Mouse (Mus musculus): Measurements from ENCODE around the gene Agpat1. TPM values are rescaled to one million over a fixed set of nuclear protein-coding genes. Genes with fewer than 3 reads are reported as not detected.

Gene Agpat1
- polyA plus RNA-seq, 1 experiment from 2014 or later = 122 TPM

DNA sequence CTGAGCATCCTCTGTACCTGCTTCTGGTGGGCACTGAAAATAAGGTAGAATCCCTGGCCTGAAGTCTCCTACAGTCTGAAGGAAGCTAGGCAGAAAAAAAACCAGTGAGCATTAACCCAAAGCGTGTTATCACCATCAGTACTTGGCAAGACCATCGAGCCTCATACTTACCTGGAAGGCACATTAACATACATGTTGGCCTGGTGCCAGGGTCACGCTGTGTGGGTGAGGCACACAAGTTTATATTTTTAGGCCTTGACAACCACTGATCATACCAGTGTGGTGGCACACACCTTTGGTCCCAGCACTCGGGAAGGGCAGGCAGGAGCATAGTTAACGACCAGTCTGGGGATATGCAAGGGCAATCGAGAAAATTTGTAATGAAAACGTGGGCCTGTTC, 3.9 kb downstream of the Agpat1 start:
- H3K4me1 ChIP-seq (ENCODE audit: control insufficient read depth, insufficient read depth, low read depth, low read length) = peaks cover 27% of the 10 kb centered on the region
- WGBS = 85% methylated on average over 7 of the region's 7 CpGs
- no peak overlapping the region for H3K4me3 ChIP-seq (ENCODE audit: low read length)
- peak overlapping the region; percentile 16; the same call in 1 of the 2 replicates for H3K9ac ChIP-seq (ENCODE audit: low read depth, low read length)
- no peaks in the 10 kb centered on the region for H3K9me3 ChIP-seq (ENCODE audit: control insufficient read depth, low read length)
- H3K27me3 ChIP-seq (replicated peaks; ENCODE audit: control insufficient read depth, insufficient read depth, low read length) = no peaks in the 10 kb centered on the region
- H3K36me3 ChIP-seq (ENCODE audit: control insufficient read depth, insufficient read depth, low read length) = peaks cover 20% of the 10 kb centered on the region; the same call in 1 of the 2 replicates
- no peak for ATAC-seq
- H3K4me2 ChIP-seq (ENCODE audit: low read length) = no peak overlapping the region
- H3K27ac ChIP-seq (ENCODE audit: low read depth, low read length) = no peak overlapping the region

DNA sequence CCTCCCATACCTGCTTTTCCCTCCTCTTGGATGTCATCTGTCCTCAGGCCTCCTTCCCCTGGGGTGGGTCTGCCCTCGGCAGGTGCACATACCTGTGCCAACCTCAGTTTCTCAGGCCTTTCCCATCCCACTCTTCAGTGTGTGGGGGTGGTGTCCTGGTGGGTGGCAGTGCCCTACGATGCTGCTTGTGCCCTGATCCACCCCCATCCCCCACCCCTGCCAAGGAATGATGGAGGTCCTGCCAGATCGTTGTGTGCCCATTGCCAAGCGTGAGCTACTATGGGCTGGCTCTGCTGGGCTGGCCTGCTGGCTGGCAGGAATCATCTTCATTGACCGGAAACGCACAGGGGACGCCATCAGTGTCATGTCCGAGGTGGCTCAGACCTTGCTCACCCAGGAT, 7.0 kb downstream of the Agpat1 start:
- 91% methylated on average over 8 of the region's 8 CpGs for WGBS
- H3K4me1 ChIP-seq (ENCODE audit: control insufficient read depth, insufficient read depth, low read depth, low read length) = peaks cover 18% of the 10 kb centered on the region
- H3K4me3 ChIP-seq (ENCODE audit: low read length) = no peak overlapping the region
- H3K9ac ChIP-seq (ENCODE audit: low read depth, low read length) = no peak overlapping the region
- H3K27ac ChIP-seq (ENCODE audit: low read depth, low read length) = no peak overlapping the region
- H3K4me2 ChIP-seq (ENCODE audit: low read length) = no peak overlapping the region
- no peaks in the 10 kb centered on the region for H3K27me3 ChIP-seq (replicated peaks; ENCODE audit: control insufficient read depth, insufficient read depth, low read length)
- ATAC-seq = no peak
- peaks cover 25% of the 10 kb centered on the region for H3K36me3 ChIP-seq (ENCODE audit: control insufficient read depth, insufficient read depth, low read length)
- no peaks in the 10 kb centered on the region for H3K9me3 ChIP-seq (ENCODE audit: control insufficient read depth, low read length)

DNA sequence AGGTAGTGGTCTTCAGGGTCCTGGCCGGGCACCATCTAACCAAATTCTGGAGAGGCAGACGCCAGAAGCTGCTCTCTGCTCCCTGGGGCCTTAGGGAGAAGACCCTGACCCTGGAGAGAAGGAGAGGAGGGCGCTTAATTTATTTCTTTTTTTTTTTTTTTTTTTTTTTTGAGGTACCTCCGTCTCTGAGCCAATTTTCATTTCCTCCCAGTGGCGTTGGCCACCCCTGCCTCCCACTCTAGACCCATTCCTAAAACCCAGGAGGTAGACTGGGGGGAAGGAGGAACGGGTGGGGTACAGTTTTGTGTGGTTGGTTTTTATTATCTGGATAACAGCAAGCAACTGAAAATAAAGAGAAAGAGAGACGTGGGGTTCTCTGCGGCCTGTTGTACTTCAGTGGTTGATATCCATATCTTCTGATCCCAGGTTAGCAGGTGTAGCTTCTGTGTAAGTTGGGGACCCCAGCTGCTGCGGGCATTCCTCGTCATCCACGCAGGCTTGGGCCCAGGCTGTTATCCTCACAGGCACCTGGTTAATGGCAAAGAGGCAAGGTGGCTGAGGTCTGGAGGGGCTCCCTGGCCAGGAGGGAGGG, 9.1 kb downstream of the Agpat1 start:
- ATAC-seq = no peak
- no peak overlapping the region for H3K27ac ChIP-seq (ENCODE audit: low read depth, low read length)
- 90% methylated on average over 11 of the region's 11 CpGs for WGBS
- H3K4me1 ChIP-seq (ENCODE audit: control insufficient read depth, insufficient read depth, low read depth, low read length) = peaks cover 8% of the 10 kb centered on the region
- H3K4me3 ChIP-seq (ENCODE audit: low read length) = no peak overlapping the region
- H3K4me2 ChIP-seq (ENCODE audit: low read length) = no peak overlapping the region
- no peaks in the 10 kb centered on the region for H3K27me3 ChIP-seq (replicated peaks; ENCODE audit: control insufficient read depth, insufficient read depth, low read length)
- H3K9me3 ChIP-seq (ENCODE audit: control insufficient read depth, low read length) = no peaks in the 10 kb centered on the region
- H3K9ac ChIP-seq (ENCODE audit: low read depth, low read length) = no peak overlapping the region
- H3K36me3 ChIP-seq (ENCODE audit: control insufficient read depth, insufficient read depth, low read length) = peaks cover 25% of the 10 kb centered on the region

DNA sequence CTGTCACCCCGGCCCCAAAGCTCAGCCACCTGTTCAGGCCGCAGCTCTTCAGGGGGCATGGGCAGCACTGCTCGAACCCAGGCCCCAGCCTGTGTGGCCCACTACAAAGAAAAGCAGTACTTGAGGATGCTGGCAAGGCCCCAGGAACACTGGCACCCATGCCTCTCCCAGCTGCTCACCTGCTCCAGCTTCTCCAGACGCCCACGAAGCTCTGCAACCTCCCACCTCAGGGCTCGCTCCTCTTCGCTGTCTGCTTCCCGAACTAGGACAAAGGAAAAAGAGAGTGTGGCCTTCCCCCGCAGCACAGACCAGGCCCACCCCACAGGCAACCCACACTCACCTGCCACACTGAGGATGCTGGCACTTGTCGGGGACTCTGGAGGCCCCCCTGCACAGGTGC, 9.8 kb downstream of the Agpat1 start:
- H3K4me1 ChIP-seq (ENCODE audit: control insufficient read depth, insufficient read depth, low read depth, low read length) = peaks cover 1% of the 10 kb centered on the region
- WGBS = 92% methylated on average over 10 of the region's 10 CpGs
- ATAC-seq = no peak
- H3K9ac ChIP-seq (ENCODE audit: low read depth, low read length) = no peak overlapping the region
- H3K27me3 ChIP-seq (replicated peaks; ENCODE audit: control insufficient read depth, insufficient read depth, low read length) = no peaks in the 10 kb centered on the region
- no peaks in the 10 kb centered on the region for H3K9me3 ChIP-seq (ENCODE audit: control insufficient read depth, low read length)
- no peak overlapping the region for H3K27ac ChIP-seq (ENCODE audit: low read depth, low read length)
- no peak overlapping the region for H3K4me2 ChIP-seq (ENCODE audit: low read length)
- no peak overlapping the region for H3K4me3 ChIP-seq (ENCODE audit: low read length)
- H3K36me3 ChIP-seq (ENCODE audit: control insufficient read depth, insufficient read depth, low read length) = peaks cover 25% of the 10 kb centered on the region

DNA sequence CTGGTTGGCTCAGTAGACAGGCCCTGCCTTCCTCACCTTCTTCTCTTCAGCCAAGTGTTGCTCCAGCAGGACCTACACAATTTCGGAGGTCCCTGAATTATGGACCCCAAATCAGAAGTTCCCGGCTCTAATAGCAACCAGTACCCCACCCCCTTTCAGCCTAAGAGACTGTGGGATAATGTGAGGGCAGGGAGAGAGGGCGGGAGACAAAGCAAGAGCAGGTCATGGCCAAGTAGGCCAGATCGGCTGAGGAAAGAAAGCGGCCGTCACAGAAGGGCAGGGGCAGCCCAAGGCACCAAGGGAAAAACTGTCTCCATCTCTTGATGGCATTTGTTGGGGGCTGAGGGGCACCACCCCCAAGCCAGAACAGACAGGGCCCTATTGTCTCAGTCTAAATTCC, 11.8 kb downstream of the Agpat1 start, which contains the start of gene Egfl8:
Gene Egfl8 (minus strand): TSS at position 101 of the 400 bp plus-strand sequence.
- H3K4me3 ChIP-seq (ENCODE audit: low read length) = no peak within 1 kb of the TSS

DNA sequence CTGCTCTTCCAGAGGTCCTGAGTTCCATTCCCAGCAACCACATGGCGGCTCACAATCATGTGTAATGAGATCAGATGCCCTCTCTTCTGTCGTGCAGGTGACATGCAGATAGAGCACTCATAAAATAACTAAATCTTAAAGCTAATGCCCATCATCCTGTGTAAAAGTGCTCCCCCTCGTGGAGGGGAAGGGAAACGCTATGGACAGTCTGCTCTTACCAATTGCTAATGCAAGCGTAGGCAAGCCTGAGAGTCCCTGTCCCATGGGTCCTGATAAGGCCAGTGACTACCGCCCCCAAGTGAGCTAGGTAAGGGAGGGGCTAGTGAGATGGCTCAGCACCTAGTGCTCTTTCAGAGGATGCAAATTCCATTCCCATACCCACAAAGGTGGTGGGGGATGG, 14.9 kb downstream of the Agpat1 start:
- no peak overlapping the region for H3K4me3 ChIP-seq (ENCODE audit: low read length)
- H3K4me1 ChIP-seq (ENCODE audit: control insufficient read depth, insufficient read depth, low read depth, low read length) = no peaks in the 10 kb centered on the region
- no peak for ATAC-seq
- H3K9me3 ChIP-seq (ENCODE audit: control insufficient read depth, low read length) = no peaks in the 10 kb centered on the region
- no peak overlapping the region for H3K9ac ChIP-seq (ENCODE audit: low read depth, low read length)
- H3K27me3 ChIP-seq (replicated peaks; ENCODE audit: control insufficient read depth, insufficient read depth, low read length) = no peaks in the 10 kb centered on the region
- peaks cover 13% of the 10 kb centered on the region for H3K36me3 ChIP-seq (ENCODE audit: control insufficient read depth, insufficient read depth, low read length)
- WGBS = 22% methylated on average over 6 of the region's 6 CpGs
- no peak overlapping the region for H3K27ac ChIP-seq (ENCODE audit: low read depth, low read length)
- H3K4me2 ChIP-seq (ENCODE audit: low read length) = no peak overlapping the region

More for the DNA sequence above, 11.8 kb downstream of the Agpat1 start, which contains the start of gene Egfl8:
- H3K36me3 ChIP-seq (ENCODE audit: control insufficient read depth, insufficient read depth, low read length) = peaks cover 20% of the 10 kb centered on the region
- no peak within 1 kb of the TSS for H3K9ac ChIP-seq (ENCODE audit: low read depth, low read length)
- H3K9me3 ChIP-seq (ENCODE audit: control insufficient read depth, low read length) = no peaks in the 10 kb centered on the region
- no peaks in the 10 kb centered on the region for H3K4me1 ChIP-seq (ENCODE audit: control insufficient read depth, insufficient read depth, low read depth, low read length)
- no peak for ATAC-seq
- H3K4me2 ChIP-seq (ENCODE audit: low read length) = no peak within 1 kb of the TSS
- WGBS = 58% methylated on average over 6 of the region's 6 CpGs
- no peaks in the 10 kb centered on the region for H3K27me3 ChIP-seq (replicated peaks; ENCODE audit: control insufficient read depth, insufficient read depth, low read length)
- H3K27ac ChIP-seq (ENCODE audit: low read depth, low read length) = no peak within 1 kb of the TSS

DNA sequence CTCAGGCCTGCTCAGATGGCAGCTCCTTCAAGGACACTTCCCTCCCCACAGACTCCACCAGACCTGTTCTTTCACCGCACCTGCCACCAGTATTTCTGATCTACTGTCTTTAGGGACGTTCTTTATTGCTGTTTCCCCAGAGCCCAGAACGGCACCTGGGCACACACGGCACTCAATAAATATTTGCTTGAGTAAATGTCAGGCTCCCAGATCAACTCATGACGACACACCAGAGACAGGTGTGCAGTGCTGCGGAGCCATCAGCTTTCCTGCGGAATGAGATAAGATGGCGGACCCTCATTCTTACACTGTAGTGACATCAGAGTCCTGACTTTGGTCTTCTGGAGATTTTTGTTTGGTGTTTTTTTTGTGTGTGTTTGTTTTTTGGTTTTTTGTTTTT, 16.9 kb downstream of the Agpat1 start:
- Histone ChIP-seq H3K4me2 (ENCODE audit: low read length) (no peak overlapping the region), H3K4me1 (ENCODE audit: control insufficient read depth, insufficient read depth, low read depth, low read length) (peaks cover under 1% of the 10 kb centered on the region), H3K9me3 (ENCODE audit: control insufficient read depth, low read length) (no peaks in the 10 kb centered on the region), H3K36me3 (ENCODE audit: control insufficient read depth, insufficient read depth, low read length) (peaks cover 11% of the 10 kb centered on the region; the same call in 1 of the 2 replicates), H3K9ac (ENCODE audit: low read depth, low read length) (no peak overlapping the region), H3K4me3 (ENCODE audit: low read length) (no peak overlapping the region), H3K27me3 (replicated peaks; ENCODE audit: control insufficient read depth, insufficient read depth, low read length) (no peaks in the 10 kb centered on the region), H3K27ac (ENCODE audit: low read depth, low read length) (no peak overlapping the region)
- 86% methylated on average over 8 of the region's 8 CpGs for WGBS
- no peak for ATAC-seq

DNA sequence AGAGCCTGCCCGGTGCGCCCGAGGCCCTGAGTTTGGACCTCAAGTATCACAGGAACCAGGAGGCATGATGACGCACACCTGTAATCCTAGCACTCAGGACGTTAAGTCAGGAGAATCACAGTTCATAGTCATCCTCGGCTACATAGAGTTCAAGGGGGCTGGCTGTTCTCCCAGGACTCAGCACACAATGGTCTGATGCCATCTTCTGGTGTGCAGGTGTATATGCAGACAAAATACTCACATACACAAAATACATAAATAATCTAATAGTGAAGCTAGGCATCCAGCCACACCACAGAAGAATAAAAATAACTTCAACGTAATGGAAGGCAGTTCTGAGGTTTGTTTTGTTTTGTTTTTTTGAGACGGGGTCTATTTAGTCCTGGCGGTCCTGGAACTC, 19.1 kb downstream of the Agpat1 start:
- no peaks in the 10 kb centered on the region for H3K9me3 ChIP-seq (ENCODE audit: control insufficient read depth, low read length)
- H3K4me3 ChIP-seq (ENCODE audit: low read length) = no peak overlapping the region
- peaks cover 11% of the 10 kb centered on the region; the same call in 1 of the 2 replicates for H3K36me3 ChIP-seq (ENCODE audit: control insufficient read depth, insufficient read depth, low read length)
- H3K4me1 ChIP-seq (ENCODE audit: control insufficient read depth, insufficient read depth, low read depth, low read length) = peaks cover 8% of the 10 kb centered on the region
- H3K27ac ChIP-seq (ENCODE audit: low read depth, low read length) = no peak overlapping the region
- no peak for ATAC-seq
- H3K9ac ChIP-seq (ENCODE audit: low read depth, low read length) = no peak overlapping the region
- 85% methylated on average over 9 of the region's 9 CpGs for WGBS
- H3K4me2 ChIP-seq (ENCODE audit: low read length) = no peak overlapping the region
- H3K27me3 ChIP-seq (replicated peaks; ENCODE audit: control insufficient read depth, insufficient read depth, low read length) = no peaks in the 10 kb centered on the region

DNA sequence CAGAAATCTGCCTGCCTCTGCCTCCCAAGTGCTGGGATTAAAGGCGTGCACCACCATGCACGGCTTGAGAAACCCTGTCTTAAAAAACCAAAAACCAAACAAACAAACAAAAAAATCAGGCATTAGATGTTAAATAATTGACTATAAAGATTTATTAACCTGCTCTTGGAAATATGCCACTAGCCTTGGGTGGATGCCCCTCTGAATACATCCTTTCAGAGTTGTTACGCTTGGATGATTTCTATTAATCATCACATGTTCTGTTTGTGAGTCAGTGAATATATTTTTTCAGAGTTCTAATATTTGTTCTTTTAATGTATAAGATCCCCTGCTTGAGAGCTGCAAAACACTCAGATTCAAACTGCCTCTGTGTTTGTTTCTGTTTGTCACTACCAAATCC, 20.9 kb downstream of the Agpat1 start:
- peaks cover 25% of the 10 kb centered on the region for H3K4me1 ChIP-seq (ENCODE audit: control insufficient read depth, insufficient read depth, low read depth, low read length)
- no peaks in the 10 kb centered on the region for H3K27me3 ChIP-seq (replicated peaks; ENCODE audit: control insufficient read depth, insufficient read depth, low read length)
- peaks cover 11% of the 10 kb centered on the region; the same call in 1 of the 2 replicates for H3K36me3 ChIP-seq (ENCODE audit: control insufficient read depth, insufficient read depth, low read length)
- H3K27ac ChIP-seq (ENCODE audit: low read depth, low read length) = no peak overlapping the region
- H3K4me2 ChIP-seq (ENCODE audit: low read length) = no peak overlapping the region
- WGBS = 99% methylated on average over 3 of the region's 3 CpGs
- H3K9ac ChIP-seq (ENCODE audit: low read depth, low read length) = no peak overlapping the region
- no peaks in the 10 kb centered on the region for H3K9me3 ChIP-seq (ENCODE audit: control insufficient read depth, low read length)
- H3K4me3 ChIP-seq (ENCODE audit: low read length) = no peak overlapping the region
- ATAC-seq = no peak
